Mouse (Mus musculus) right cerebral cortex, postnatal 25 days (tissue): ENCODE measurements around the gene Ppp3cb.

Source experiments
- DNase-seq: peaks from one replicate; pipeline ENCODE4 v3.0.0; 2022

Gene Ppp3cb

DNA sequence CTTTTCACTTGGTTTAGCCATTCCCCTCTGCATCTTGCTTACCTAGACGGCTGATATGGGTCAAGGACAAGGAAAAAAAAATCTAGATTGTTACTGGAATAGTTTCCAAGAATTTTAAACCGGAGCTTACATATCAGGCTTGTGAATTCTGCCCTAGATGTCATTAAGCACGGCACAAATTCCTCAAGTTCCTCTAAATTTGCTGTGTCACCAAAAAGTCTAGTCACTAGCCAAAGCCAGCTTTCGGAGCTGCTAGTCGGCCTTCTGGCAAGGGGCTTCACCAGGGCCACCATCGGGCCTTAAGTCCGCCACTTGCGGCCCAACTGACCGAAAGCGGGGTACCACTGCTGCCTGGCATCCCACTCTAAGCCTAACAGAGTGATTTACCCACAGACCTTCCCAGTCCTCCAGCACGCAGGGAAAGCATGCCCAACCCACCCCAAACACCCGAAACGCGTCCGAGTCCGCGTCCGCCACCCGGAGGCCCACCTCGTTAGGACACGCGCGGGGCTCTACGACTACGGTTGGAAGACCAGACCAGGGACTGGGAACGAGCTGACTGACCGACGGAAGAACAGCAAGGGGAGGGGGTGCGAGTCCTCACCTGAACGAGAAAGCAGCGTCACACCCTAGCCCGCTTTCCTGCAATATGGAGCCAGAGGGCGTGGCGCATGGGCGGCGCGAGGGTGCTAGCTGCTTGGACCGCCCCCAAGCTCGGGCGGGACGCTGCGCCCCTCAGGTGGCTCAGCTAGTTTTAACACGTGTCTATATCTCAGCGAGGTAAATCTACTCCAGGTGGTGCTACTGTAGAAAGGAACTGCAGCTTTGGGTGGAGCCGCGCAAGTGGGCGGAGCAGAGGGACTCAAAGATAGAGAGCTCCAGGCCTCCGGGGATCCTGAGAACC is 66.8 kb downstream of the Ppp3cb start, which contains the start of gene Anxa7:
Anxa7 (minus strand) TSS at position 843 of the 904 bp plus-strand sequence.
- peak; percentile 84 for DNase-seq

DNA sequence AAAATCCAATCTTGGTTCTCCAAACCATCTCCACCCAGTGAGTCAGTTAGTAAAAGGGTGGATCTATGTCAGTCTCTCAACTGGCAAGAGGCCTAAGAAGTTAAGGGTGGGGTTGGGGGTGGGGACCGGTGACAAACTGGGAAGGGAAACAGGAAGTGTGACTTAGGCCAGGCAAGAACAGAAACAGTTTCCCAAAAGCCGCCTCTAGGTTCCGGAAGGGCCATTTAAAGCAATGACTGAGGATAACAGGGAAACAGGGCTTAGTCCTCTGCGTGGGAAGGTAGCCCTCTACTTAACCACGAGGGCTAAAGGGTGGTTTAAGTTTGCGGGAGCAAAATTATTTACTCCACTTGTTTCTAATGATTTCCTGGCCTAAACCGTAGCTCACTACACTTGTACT is 67.6 kb downstream of the Ppp3cb start:
- DNase-seq, result no peak

DNA sequence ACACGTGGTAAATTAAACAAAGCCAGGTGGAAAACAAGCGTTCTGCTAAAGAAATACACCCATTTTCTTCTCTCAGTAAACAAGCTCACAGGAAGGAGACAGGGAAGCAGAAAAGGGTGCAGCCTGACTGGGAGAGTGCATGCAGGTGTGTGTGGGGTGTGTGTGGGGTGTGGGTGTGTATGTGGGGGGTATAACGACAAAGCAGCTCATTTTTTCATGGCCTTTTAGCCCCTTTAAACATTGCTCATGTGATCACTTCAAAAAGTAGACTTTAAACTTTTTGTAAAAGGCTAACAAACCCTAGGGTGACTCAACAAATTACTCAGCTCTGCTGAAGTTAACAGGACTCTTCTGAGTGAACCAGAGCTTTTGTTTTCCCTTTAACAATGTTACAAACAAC is 68.0 kb downstream of the Ppp3cb start:
- no peak for DNase-seq

DNA sequence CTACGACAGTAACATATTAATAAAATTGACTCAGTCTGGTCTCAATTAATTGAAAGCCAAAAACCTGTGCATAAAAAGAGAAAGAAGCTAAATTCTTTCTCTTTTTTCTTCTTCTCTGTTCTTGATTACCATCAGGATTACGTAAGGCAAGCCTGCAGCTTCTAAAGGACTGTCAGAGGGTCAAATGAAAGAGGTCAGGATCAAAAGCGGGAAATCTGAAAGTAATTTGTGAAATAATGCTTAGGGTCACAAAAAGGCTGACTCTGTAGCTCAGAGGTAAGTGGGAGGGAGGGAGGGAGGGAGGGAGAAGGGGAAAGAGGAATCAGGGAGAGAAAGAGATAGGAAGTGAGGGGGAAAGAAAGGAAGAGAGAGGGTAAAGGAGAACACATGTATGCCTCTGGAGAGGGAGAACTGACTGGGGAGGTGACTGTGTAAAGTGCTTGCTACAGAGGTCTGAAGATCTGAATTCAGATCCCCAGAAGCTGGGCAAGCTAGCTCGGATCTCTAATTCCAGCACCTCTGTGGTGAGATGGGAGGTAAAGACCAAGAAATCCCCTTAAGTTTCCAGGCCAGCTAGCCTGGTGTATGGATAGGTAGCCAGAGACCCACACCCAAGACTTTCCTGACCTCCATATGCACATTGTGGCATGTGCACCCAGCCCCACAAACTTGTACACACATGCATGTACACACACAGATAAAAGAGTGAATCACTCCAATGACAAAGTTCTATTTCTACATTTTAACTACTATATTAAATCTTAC is 68.9 kb downstream of the Ppp3cb start:
- DNase-seq, result no peak

DNA sequence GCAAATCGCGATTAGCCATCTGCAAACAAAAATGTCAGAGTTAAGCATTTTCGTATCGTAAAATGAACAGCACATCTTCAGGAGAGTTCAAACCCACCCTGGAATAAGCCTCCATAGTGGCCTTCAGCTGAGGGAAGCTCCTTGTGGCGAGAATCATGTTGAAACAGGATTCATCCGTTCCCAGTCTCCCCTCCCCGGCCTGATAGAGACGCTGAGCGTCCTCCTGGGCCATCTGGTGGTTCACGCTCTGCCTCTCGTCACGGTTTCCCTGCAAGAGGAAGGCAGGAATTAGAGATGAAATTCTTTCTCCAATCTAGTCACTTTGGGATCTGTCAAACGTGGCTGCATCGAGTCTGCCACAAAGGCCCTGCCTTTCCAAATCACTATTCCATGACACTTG is 86.2 kb downstream of the Ppp3cb start:
- DNase-seq, result no peak

DNA sequence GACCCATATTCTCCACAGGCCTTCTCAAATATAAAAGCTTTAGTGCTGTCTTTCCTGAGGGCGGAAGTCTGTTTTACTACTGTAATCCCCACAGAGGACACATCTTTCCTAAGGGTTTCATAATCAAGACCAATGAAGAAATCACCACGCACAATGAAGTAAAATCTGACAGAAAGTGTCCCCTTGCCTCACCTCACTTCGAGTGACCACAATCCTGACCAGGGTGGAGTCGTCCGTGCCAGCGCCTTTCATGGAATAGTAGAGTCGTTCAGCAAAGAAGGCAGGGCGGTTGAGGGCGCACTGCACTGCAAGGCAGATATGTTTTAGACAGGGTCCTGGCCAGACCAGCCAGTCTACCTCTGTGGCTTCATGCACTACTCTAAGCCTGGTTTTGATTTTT is 88.0 kb downstream of the Ppp3cb start:
- no peak for DNase-seq

DNA sequence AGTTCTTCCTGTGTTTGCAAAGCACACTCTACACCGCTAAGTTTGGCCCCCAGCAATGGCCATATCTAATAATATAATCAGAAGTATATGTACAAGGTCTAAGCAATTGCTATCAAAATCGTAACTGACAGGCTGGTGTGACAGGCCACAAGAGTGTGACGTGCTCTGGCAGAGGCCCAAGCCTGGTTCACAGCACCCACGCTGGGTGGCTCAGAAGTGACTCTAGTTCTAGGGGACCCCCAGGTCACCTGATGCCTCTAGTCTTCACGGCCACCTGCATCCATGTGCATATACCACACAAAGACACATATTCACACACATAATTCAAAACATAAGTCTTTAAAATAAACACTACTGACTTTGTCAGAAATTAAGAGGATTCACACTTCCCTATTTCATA is 93.4 kb downstream of the Ppp3cb start:
- no peak for DNase-seq

DNA sequence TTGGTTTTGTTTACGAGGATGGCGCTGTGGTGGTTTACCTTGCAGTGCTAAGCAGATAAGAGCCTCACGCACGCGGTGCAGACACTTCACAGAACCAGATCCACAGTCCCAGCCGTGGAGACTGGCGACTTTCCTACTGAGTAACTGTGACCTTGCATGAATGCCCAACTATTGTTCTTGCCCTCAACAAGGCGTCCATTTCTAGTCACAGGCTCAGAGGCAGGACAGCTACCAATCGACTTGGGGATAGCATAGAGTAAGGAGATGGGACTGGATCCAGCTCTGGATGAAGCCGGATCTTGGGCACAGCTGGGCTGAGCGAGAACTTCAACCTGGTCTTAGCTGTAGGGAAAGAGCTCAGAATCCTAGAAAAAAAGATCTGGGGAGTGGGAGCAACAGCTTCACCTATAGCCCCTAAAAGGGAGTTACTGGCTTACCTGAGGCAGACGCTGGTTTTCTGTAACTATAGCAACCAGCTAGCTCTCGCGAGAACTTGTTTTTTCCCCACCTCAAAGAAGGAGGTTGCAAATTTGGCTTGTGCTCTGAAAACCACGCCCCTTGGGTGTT is 94.5 kb downstream of the Ppp3cb start, which contains the start of gene Cfap70:
Cfap70 (minus strand) TSS at position 462 of the 567 bp plus-strand sequence.
- DNase-seq, result peak; percentile 65

DNA sequence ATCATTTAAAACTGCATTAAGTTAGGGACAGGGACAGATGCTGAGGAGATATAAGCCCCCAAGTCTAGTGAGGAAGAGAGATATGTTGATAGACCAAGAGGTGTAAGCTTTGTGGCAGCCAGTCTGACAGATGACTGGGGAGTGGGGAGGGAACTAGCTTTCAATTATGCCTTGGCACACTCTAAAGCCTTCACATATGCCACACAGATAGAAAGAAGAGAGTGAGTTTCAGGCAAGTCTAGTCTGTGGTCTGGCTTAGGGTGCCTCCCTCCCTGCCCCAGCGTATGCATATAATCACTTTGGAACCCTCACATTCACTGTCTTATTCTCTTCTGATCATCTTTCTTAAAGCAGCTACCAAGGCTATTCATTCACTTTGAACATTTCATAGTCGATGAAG is 95.1 kb downstream of the Ppp3cb start:
- no peak for DNase-seq
